Mouse (Mus musculus) cerebellum, adult 2 months (tissue): ENCODE measurements around the gene Cdkn1a. TPM values are rescaled to one million over a fixed set of nuclear protein-coding genes. Genes with fewer than 3 reads are reported as not detected.
A peak's percentile ranks its signal among the peaks of the same experiment; 100 is the strongest.

Experiments used
- DNase-seq, 2 experiments: peaks; one replicate each; pipeline ENCODE4 v3.0.0; 2021
- H3K27ac ChIP-seq: fragments of 200-500 bp; 2 replicates; pipeline ENCODE4 v1.5.1; 2012; ENCODE audit warnings: low read length, control low read depth, inconsistent platforms; ENCODE audit not compliant: insufficient read depth
- H3K27me3 ChIP-seq: fragments of 200-500 bp; 2 replicates; pipeline ENCODE4 v1.6.1; 2012; ENCODE audit warnings: inconsistent platforms, mild to moderate bottlenecking, low read length, moderate library complexity; ENCODE audit not compliant: control insufficient read depth, insufficient read depth
- H3K4me1 ChIP-seq: fragments of 200-500 bp; 2 replicates; pipeline ENCODE4 v1.6.1; 2011; ENCODE audit warnings: low read length; ENCODE audit not compliant: control insufficient read depth, insufficient read depth
- H3K4me3 ChIP-seq: fragments of 200-500 bp; replicated peaks from 2 replicates; pipeline ENCODE3; 2011; ENCODE audit warnings: mild to moderate bottlenecking, low read depth, low read length, control low read depth; ENCODE audit not compliant: insufficient read depth
- CTCF ChIP-seq: fragments of 200-500 bp; IDR thresholded peaks from 2 replicates; pipeline ENCODE4 v1.5.1; 2011; ENCODE audit warnings: low read depth, mild to moderate bottlenecking, control low read depth, low read length, moderate library complexity, borderline replicate concordance; ENCODE audit not compliant: insufficient read depth
- POLR2A ChIP-seq: fragments of 200-500 bp; IDR thresholded peaks from 2 replicates; pipeline ENCODE4 v1.6.1; 2011; ENCODE audit warnings: low read length, control low read depth, borderline replicate concordance; ENCODE audit not compliant: insufficient read depth
- WGBS: fragments of 180-500 bp; shearing (Covaris S2); methylation state at CpG from one replicate; pipeline ENCODE4 v1.1.7; 2018; 5-methylcytosine and 5-hydroxymethylcytosine counted together
- polyA plus RNA-seq: library from polyadenylated mRNA; depleted of rRNA; stranded (reverse); fragments of >200 nt; gene quantifications from 2 replicates; pipeline ENCODE4 v1.2.3, GENCODE M21; 2012

Gene Cdkn1a
- polyA plus RNA-seq, 1 experiment, result 12.6 TPM

DNA sequence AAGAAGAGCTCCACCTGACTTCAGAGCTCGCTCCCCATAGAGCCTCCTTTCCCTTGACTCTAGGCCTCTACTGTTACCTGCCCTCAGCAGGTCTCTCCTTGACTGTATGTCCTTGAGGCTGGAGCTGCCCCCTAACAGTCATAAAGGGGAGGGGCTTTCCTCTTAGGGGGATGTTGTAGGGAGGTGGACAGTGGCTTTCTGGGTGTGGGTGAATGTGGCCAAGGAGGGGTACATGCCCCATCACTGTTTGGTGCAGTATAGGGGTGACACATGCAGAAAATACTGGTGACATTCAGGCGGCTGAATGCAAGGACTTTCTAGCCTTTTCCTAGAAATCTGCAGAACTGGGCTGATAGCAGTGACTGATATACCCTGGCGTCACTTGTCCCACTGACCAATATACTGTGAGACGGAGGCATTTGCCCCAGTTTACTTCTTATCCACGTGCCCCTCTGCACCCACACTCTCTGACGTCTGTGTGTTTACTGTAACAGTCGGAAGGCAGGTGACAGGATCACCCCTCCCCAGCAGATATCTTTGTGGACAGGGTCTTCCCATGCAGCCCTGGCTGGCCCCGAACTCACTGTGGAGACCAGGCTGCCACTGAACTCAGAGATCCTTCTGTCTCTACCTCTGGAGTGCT lies 26.4 kb downstream of the Cdkn1a start:
- Histone ChIP-seq H3K4me3 (no peak overlapping the region), H3K27ac (no peak overlapping the region), H3K27me3 (no peaks in the 10 kb centered on the region), H3K4me1 (no peaks in the 10 kb centered on the region)
- WGBS, result 85% methylated on average over 8 of the region's 8 CpGs
- TF ChIP-seq POLR2A, result no peak
- TF ChIP-seq CTCF, result no peak
- DNase-seq, result peak in 1 of 2 experiments; percentile 1

DNA sequence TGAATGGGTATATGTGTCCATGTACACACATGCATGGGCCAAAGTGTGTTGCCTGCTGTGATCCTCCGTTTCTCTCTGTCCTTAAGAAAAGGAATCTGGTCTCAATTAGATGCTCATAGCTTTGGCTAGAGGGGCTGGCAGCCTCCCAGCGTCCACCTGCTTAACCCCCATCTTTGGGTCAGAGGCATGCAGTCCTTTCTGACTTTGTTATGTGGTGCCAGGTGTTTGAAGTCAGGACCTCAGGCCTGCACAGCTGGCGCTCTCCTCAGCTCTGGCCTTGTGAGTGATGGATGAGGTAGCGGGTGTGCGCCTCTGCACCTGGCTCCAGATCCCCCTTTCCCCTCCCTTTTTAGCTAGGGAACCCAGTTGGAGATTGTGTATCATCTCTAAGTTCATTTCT lies 27.3 kb downstream of the Cdkn1a start:
- DNase-seq, result peak in 1 of 2 experiments; percentile 2
- H3K27ac ChIP-seq, result no peak overlapping the region
- H3K27me3 ChIP-seq, result no peaks in the 10 kb centered on the region
- H3K4me1 ChIP-seq, result no peaks in the 10 kb centered on the region
- no peak overlapping the region for H3K4me3 ChIP-seq
- TF ChIP-seq CTCF (no peak), POLR2A (no peak)
- 58% methylated on average over 5 of the region's 5 CpGs for WGBS

DNA sequence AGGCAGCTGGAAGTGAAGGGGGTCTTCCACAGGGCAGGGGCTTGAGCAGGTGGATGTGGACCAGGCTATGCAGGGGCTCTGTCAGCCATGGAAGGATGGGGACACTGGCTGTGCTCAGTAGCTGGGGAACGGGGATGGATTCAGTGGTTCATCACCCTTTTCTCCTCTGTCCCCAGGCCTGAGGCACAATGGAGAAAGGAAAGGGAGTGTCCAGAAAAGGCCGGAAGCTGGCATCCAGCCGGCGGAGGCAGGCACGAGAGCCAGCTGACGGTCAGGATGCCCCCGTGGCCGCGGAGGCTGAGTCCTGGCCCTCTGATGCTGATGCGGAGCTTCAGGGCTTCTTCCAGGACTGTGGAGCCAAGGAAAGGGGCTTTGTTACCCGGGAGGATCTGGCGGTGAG lies 29.9 kb downstream of the Cdkn1a start:
- TF ChIP-seq CTCF, result no peak
- TF ChIP-seq POLR2A, result no peak
- WGBS, result 20% methylated on average over 12 of the region's 12 CpGs

DNA sequence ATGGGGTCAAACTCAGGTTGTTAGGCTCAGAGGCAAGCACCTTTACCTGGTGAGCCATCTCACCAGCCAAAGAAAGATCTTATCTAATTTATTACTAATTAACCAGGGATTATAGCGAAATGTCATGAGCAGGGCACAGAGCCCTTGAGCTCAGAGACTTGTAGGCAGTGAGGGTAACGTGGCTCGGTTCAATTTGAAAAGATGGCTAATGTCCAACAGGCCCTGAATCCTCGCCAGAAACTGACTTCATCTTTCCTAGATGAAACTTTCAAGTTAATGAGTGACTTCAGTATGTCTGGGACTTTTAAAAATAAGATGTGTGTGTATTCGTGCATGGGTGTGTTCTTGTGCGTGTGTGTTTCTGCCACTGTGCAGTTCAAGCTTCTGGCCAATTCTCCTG lies 32.0 kb downstream of the Cdkn1a start:
- H3K27me3 ChIP-seq, result no peaks in the 10 kb centered on the region
- WGBS, result 56% methylated on average over 6 of the region's 6 CpGs
- no peak overlapping the region for H3K4me3 ChIP-seq
- no peaks in the 10 kb centered on the region for H3K4me1 ChIP-seq
- TF ChIP-seq POLR2A, result no peak
- TF ChIP-seq CTCF, result no peak
- no peak overlapping the region for H3K27ac ChIP-seq
- peak in 1 of 2 experiments; percentile 3 for DNase-seq

More for the DNA sequence above, 29.9 kb downstream of the Cdkn1a start:
- H3K4me1 ChIP-seq, result no peaks in the 10 kb centered on the region
- no peak overlapping the region for H3K4me3 ChIP-seq
- H3K27ac ChIP-seq, result no peak overlapping the region
- no peaks in the 10 kb centered on the region for H3K27me3 ChIP-seq
- DNase-seq, result peak in 1 of 2 experiments; percentile 7

DNA sequence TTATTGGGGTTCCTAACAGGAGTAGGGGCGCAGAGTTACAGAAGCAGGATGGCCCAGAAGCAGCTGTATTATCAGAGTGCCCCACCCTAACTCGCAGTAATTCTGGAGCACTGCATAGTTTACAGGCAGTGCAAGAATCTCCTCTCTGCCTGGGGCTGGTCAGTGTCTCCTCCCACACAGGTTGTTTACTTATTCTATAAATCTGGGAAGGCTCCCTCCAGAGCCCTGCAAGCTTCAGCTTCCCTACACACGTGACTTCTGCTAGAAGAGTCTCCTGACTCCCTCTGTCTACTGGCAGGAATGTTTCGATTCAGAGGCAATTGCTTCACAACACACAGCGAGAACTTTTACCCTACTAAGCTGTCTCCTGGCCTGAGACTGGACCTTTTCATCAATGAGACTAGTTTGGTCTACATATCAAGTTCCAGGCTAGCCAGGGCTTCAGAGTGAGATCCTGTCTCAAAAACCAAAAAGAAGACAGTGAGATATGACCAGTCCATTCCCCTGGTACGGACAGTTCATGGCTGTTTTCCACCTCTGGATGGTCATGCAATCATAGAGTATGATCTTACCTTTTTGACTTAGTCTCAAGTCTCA lies 32.9 kb downstream of the Cdkn1a start:
- Histone ChIP-seq H3K27ac (no peak overlapping the region), H3K4me3 (no peak overlapping the region), H3K4me1 (no peaks in the 10 kb centered on the region), H3K27me3 (no peaks in the 10 kb centered on the region)
- 78% methylated on average over 6 of the region's 6 CpGs for WGBS
- no peak for DNase-seq
- no peak for TF ChIP-seq POLR2A
- no peak for TF ChIP-seq CTCF

DNA sequence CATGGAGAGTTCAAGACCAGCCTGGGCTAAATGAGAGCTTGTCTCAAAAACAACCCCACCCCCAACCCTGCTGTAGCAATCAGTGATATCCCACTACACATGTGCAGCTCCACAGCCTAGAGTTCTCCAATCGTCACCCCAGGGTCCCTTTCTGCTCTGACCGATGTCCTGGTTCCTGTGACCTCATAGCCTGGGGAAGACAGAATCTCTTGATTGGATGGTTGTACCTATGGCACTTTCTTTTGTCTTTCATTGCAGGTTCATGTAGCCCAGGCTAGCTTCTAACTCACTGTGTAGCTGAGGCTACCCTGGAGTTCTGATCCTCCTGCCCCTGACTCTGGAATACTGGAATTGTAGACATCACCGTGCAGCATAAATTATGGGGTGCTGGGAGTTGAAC lies 35.8 kb downstream of the Cdkn1a start:
- Histone ChIP-seq H3K4me1 (no peaks in the 10 kb centered on the region), H3K4me3 (no peak overlapping the region), H3K27me3 (no peaks in the 10 kb centered on the region), H3K27ac (no peak overlapping the region)
- WGBS, result 90% methylated on average over 3 of the region's 3 CpGs
- no peak for DNase-seq
- TF ChIP-seq POLR2A (no peak), CTCF (no peak)

DNA sequence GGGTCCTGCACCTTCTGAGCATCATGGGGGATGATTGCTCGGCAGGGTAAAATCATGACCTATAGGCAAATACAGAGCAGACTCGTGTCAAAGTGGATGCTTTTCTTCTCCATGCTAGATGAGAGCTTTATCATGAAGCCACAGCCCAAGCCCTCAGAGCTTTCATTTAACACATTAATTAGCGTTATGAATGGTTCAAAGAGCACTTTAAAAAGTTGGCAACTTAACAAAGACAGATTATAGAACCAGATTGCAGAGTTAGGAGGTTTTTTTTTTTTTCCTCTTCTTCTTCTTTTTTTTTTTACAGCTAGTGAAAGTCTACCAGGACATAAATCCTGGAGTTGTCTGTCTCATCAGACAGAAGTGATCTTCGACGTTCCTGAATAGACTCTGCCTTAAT lies 38.6 kb downstream of the Cdkn1a start:
- 29% methylated on average over 5 of the region's 5 CpGs for WGBS
- TF ChIP-seq POLR2A, result no peak
- TF ChIP-seq CTCF, result no peak

DNA sequence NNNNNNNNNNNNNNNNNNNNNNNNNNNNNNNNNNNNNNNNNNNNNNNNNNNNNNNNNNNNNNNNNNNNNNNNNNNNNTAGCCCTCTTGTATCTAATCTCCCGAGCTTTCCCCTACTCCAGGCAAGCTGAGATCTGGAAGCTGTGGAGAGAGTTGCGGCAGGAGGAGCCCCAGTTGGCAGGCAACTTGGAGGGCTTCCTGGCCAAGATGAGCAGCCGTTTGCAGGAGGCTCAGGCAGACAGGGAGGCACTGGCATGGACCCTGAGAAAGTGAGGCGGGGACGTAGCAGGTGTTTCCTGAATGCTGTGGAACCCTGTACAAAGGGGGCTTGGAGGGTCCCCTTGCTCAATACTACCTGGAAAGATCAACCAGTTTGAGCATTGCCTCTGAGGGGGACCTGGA lies 44.3 kb downstream of the Cdkn1a start:
- DNase-seq, result no peak
- no peaks in the 10 kb centered on the region for H3K27me3 ChIP-seq
- no peak overlapping the region for H3K4me3 ChIP-seq
- no peak overlapping the region for H3K27ac ChIP-seq
- TF ChIP-seq CTCF, result no peak
- no peak for TF ChIP-seq POLR2A
- WGBS, result 21% methylated on average over 5 of the region's 5 CpGs
- H3K4me1 ChIP-seq, result peaks cover 11% of the 10 kb centered on the region

More for the DNA sequence above, 38.6 kb downstream of the Cdkn1a start:
- Histone ChIP-seq H3K4me3 (no peak overlapping the region), H3K27me3 (no peaks in the 10 kb centered on the region), H3K27ac (no peak overlapping the region), H3K4me1 (no peaks in the 10 kb centered on the region; the same call in 1 of the 2 replicates)
- no peak for DNase-seq
